Mouse (Mus musculus): ENCODE results near the gene Pex5l.

Gene Pex5l

GRCm38 (mm10) chr3:33063590-33063989 lies 79.5 kb downstream of the Pex5l start:
- no peak for DNase-seq (ENCODE audit: low spot score)

- no peak for DNase-seq (ENCODE audit: low spot score)
Measured at GRCm38 (mm10) chr3:33061428-33061827, 81.6 kb downstream of the Pex5l start.

- DNase-seq (ENCODE audit: low spot score) = no peak
Measured at GRCm38 (mm10) chr3:33061016-33061415, 82.0 kb downstream of the Pex5l start.

GRCm38 (mm10) chr3:33060343-33060937 lies 82.6 kb downstream of the Pex5l start:
- no peak for DNase-seq (ENCODE audit: low spot score)

- no peak for DNase-seq (ENCODE audit: low spot score)
Measured at GRCm38 (mm10) chr3:33048304-33048703, 94.7 kb downstream of the Pex5l start.

GRCm38 (mm10) chr3:33044799-33045106 lies 98.3 kb downstream of the Pex5l start:
- no peak for DNase-seq (ENCODE audit: low spot score)

GRCm38 (mm10) chr3:33043896-33044798 lies 98.9 kb downstream of the Pex5l start:
- no peak for DNase-seq (ENCODE audit: low spot score)

GRCm38 (mm10) chr3:33024566-33024965 lies 118.5 kb downstream of the Pex5l start:
- no peak for DNase-seq (ENCODE audit: low spot score)

- DNase-seq (ENCODE audit: low spot score) = no peak
Measured at GRCm38 (mm10) chr3:33003901-33004300, 139.1 kb downstream of the Pex5l start.

- DNase-seq (ENCODE audit: low spot score) = no peak
Measured at GRCm38 (mm10) chr3:33001769-33002168, 141.3 kb downstream of the Pex5l start.

GRCm38 (mm10) chr3:33000383-33001015 lies 142.5 kb downstream of the Pex5l start:
- no peak for DNase-seq (ENCODE audit: low spot score)

- no peak for DNase-seq (ENCODE audit: low spot score)
Measured at GRCm38 (mm10) chr3:32991713-32992575, 151.1 kb downstream of the Pex5l start.

GRCm38 (mm10) chr3:32987806-32988205 lies 155.2 kb downstream of the Pex5l start:
- DNase-seq (ENCODE audit: low spot score) = no peak

- DNase-seq (ENCODE audit: low spot score) = no peak
Measured at GRCm38 (mm10) chr3:32985141-32985540, 157.9 kb downstream of the Pex5l start.

GRCm38 (mm10) chr3:32979981-32980380 lies 163.1 kb downstream of the Pex5l start:
- no peak for DNase-seq (ENCODE audit: low spot score)

- no peak for DNase-seq (ENCODE audit: low spot score)
Measured at GRCm38 (mm10) chr3:32979238-32979637, 163.8 kb downstream of the Pex5l start.

- no peak for DNase-seq (ENCODE audit: low spot score)
Measured at GRCm38 (mm10) chr3:32970257-32970656, 172.8 kb downstream of the Pex5l start.

GRCm38 (mm10) chr3:32968671-32969425 lies 174.2 kb downstream of the Pex5l start:
- no peak for DNase-seq (ENCODE audit: low spot score)

- DNase-seq (ENCODE audit: low spot score) = no peak
Measured at GRCm38 (mm10) chr3:32965528-32965927, 177.5 kb downstream of the Pex5l start.

- DNase-seq (ENCODE audit: low spot score) = no peak
Measured at GRCm38 (mm10) chr3:32961494-32961893, 181.6 kb downstream of the Pex5l start.

GRCm38 (mm10) chr3:32951382-32951781 lies 191.7 kb downstream of the Pex5l start:
- no peak for DNase-seq (ENCODE audit: low spot score)
